27 mouse cellular contexts compared by ENCODE assay signal in the genomic region with DNA sequence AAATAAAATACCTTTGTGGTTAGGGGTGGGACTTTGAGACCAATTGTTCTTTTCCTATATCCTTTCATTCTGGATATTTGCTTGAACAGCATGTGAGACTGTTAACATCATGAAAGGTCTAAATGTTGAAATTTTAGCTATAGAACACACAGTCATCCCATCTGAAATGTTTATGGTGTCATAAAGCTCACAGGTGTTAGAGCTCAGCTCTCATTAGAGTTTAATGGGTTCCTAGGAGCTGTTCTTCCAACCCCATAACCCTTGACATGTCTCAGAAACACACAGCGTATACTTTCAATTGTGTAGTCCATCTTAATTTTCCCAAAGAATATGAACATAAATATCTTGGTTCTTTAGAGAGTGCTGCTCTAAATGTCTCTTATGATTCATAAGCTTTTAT.
"Had no signal": no experiment of that assay in that cellular context is flagged by ENCODE, and none has a peak within 500 bp of the region (broad histone marks: within the 10 kb centered on the region; RNA-seq: fewer than 3 reads in every experiment).

No protein-coding gene starts in this region.

- DNase-seq: gastrocnemius, postnatal 14 days; gastrocnemius, postnatal 36 days; heart, adult 11 months; heart, adult 2 months; heart, postnatal 14 days; heart, postnatal 36 days; kidney, adult 18-20 months; kidney, adult 8-10 months; kidney, postnatal 14 days; kidney, postnatal 36 days; layer of hippocampus, adult 9-11 months; layer of hippocampus, postnatal 36 days; liver; liver, embryonic 13.5 days had no signal

- H3K4me3 ChIP-seq: heart, adult 2 months; heart, embryonic 13.5 days; heart, embryonic 15.5 days; hindbrain, embryonic 13.5 days; hindbrain, embryonic 15.5 days; intestine, embryonic 15.5 days; kidney, embryonic 15.5 days; liver, embryonic 13.5 days; liver, embryonic 15.5 days had no signal

- H3K27me3 ChIP-seq: heart, embryonic 13.5 days; heart, embryonic 15.5 days; hindbrain, embryonic 13.5 days; hindbrain, embryonic 15.5 days; intestine, embryonic 15.5 days; kidney, embryonic 15.5 days; liver, embryonic 13.5 days; liver, embryonic 15.5 days had no signal

- H3K9ac ChIP-seq: heart, embryonic 13.5 days; heart, embryonic 15.5 days; hindbrain, embryonic 13.5 days; hindbrain, embryonic 15.5 days; intestine, embryonic 15.5 days; kidney, embryonic 15.5 days; liver, embryonic 13.5 days; liver, embryonic 15.5 days had no signal

- ATAC-seq: hindbrain, postnatal 0 days; inflammation-experienced regulatory T-cells, adult 6 months; intestine, embryonic 15.5 days; intestine, postnatal 0 days had no signal

- H3K9me3 ChIP-seq: heart, embryonic 13.5 days; heart, embryonic 15.5 days; hindbrain, embryonic 13.5 days; hindbrain, embryonic 15.5 days; intestine, embryonic 15.5 days; kidney, embryonic 15.5 days; liver, embryonic 13.5 days; liver, embryonic 15.5 days had no signal

- H3K4me1 ChIP-seq: heart, embryonic 13.5 days; heart, embryonic 15.5 days; hindbrain, embryonic 13.5 days; hindbrain, embryonic 15.5 days; intestine, embryonic 15.5 days; kidney, embryonic 15.5 days; liver, embryonic 13.5 days; liver, embryonic 15.5 days had no signal

- H3K36me3 ChIP-seq: heart, embryonic 13.5 days; heart, embryonic 15.5 days; hindbrain, embryonic 13.5 days; hindbrain, embryonic 15.5 days; intestine, embryonic 15.5 days; kidney, embryonic 15.5 days; liver, embryonic 13.5 days; liver, embryonic 15.5 days had no signal

- H3K27ac ChIP-seq: heart, adult 2 months; heart, embryonic 13.5 days; heart, embryonic 15.5 days; hindbrain, embryonic 13.5 days; hindbrain, embryonic 15.5 days; hindbrain, postnatal 0 days; intestine, embryonic 15.5 days; kidney, embryonic 15.5 days; kidney, postnatal 0 days; liver, embryonic 13.5 days; liver, embryonic 15.5 days had no signal

- H3K4me2 ChIP-seq: heart, embryonic 11.5 days; heart, embryonic 13.5 days; heart, embryonic 15.5 days; hindbrain, embryonic 13.5 days; hindbrain, embryonic 15.5 days; intestine, embryonic 15.5 days; kidney, embryonic 15.5 days; liver, embryonic 11.5 days; liver, embryonic 13.5 days; liver, embryonic 15.5 days had no signal
